Mouse (Mus musculus) limb, embryonic 11.5 days (tissue): Measurements from ENCODE around the gene Fev. TPM values are rescaled to one million over a fixed set of nuclear protein-coding genes. Genes with fewer than 3 reads are reported as not detected.

Experiments
- ATAC-seq: fragments of 200-750 bp; cut with Nextera tagmentation; 2 replicates; pipeline ENCODE4 v1.8.0; 2017; ENCODE audit warnings: low read depth; ENCODE audit not compliant: insufficient number of reproducible peaks, low FRiP score, low TSS enrichment
- DNase-seq: peaks from one replicate; pipeline ENCODE4 v3.0.0-alpha.2; 2015; ENCODE audit warnings: low spot score
- H3K27ac ChIP-seq: fragments of 300-500 bp; sonication (generic); replicated peaks from 2 replicates; pipeline ENCODE4 v1.5.1; 2014; ENCODE audit warnings: low read depth, mild to moderate bottlenecking, low read length
- H3K27me3 ChIP-seq: fragments of 300-500 bp; sonication (generic); 2 replicates; pipeline ENCODE4 v1.6.1; 2014; ENCODE audit warnings: mild to moderate bottlenecking, low read length, mixed read lengths; ENCODE audit not compliant: control insufficient read depth, insufficient read depth
- H3K36me3 ChIP-seq: fragments of 300-500 bp; sonication (generic); 2 replicates; pipeline ENCODE4 v1.6.1; 2014; ENCODE audit warnings: mild to moderate bottlenecking, low read length, moderate library complexity, mixed read lengths; ENCODE audit not compliant: control insufficient read depth, insufficient read depth
- H3K4me1 ChIP-seq: fragments of 300-500 bp; sonication (generic); 2 replicates; pipeline ENCODE4 v1.6.1; 2014; ENCODE audit warnings: low read length, mixed read lengths; ENCODE audit not compliant: control insufficient read depth, insufficient read depth
- H3K4me2 ChIP-seq: fragments of 300-500 bp; sonication (generic); 2 replicates; pipeline ENCODE4 v1.6.1; 2014; ENCODE audit warnings: low read depth, mild to moderate bottlenecking, moderate library complexity; ENCODE audit not compliant: severe bottlenecking
- H3K4me3 ChIP-seq: fragments of 300-500 bp; sonication (generic); 2 replicates; pipeline ENCODE4 v1.5.1; 2014; ENCODE audit warnings: low read depth, low read length
- H3K9ac ChIP-seq: fragments of 300-500 bp; sonication (generic); 2 replicates; pipeline ENCODE4 v1.6.1; 2014; ENCODE audit warnings: mild to moderate bottlenecking, low read length
- H3K9me3 ChIP-seq: fragments of 300-500 bp; sonication (generic); 2 replicates; pipeline ENCODE4 v1.6.1; 2016; ENCODE audit warnings: low read length; ENCODE audit not compliant: control insufficient read depth
- WGBS: fragments of 180-500 bp; shearing (Covaris S2); extraction: QIAGEN DNeasy Blood & Tissue Kit; methylation state at CpG from one replicate; pipeline ENCODE4 v1.1.7; 2014; 5-methylcytosine and 5-hydroxymethylcytosine counted together
- polyA plus RNA-seq: library from polyadenylated mRNA; unstranded; fragments of >200 nt; fragmentation: Nextera tagmentation; extraction: Ambion mirVana; gene quantifications from 2 replicates; pipeline ENCODE4 v1.2.1, GENCODE M21; 2014

Gene Fev
- not detected in 2 replicates for polyA plus RNA-seq

DNA sequence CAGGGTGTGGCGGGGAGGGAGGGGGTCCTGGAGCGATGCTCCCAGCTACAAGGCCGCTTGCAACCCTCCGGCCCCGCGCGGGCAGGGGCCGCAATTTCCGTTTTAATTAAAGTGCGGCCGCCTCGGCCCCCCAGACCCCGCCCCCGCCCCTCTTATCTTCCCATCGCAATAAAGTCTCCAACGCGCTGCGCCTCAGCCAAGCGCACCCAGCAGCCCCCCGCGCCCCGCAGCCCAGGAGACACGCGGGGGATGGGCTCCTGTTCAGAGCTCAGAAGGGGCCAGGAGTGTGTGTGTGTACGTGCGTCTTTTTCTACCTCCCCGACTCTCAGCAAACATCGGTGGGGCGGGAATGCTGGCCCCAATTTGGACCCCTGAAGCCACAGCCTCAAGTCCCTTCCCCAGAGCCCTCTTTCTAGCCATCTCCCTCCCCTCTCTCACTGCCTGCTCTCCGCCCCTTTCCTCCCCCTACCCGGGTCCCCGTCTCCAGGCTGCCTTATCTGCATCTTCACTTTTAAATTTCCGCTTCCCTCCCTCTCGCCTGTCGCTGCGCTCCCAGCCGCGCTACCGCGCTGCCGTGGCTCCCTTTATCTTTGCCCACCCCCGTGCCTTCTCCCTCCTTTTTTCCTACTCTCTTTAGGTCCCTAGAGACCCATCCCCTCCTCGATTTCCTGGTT is at the start of gene Fev:
Gene Fev (minus strand): TSS at position 51 of the 674 bp plus-strand sequence.
- no peaks in the 10 kb centered on the region for H3K9me3 ChIP-seq
- H3K4me3 ChIP-seq, result peak within 1 kb of the TSS; percentile 21
- no peak within 1 kb of the TSS for H3K27ac ChIP-seq
- peak; percentile 30 for DNase-seq
- H3K27me3 ChIP-seq, result peaks cover 86% of the 10 kb centered on the region
- no peaks in the 10 kb centered on the region for H3K36me3 ChIP-seq
- under 1% methylated on average over 38 of the region's 43 CpGs for WGBS
- no peak within 1 kb of the TSS for H3K9ac ChIP-seq
- peaks cover 16% of the 10 kb centered on the region for H3K4me1 ChIP-seq
- peak within 1 kb of the TSS; percentile 36 for H3K4me2 ChIP-seq
- ATAC-seq, result no peak

DNA sequence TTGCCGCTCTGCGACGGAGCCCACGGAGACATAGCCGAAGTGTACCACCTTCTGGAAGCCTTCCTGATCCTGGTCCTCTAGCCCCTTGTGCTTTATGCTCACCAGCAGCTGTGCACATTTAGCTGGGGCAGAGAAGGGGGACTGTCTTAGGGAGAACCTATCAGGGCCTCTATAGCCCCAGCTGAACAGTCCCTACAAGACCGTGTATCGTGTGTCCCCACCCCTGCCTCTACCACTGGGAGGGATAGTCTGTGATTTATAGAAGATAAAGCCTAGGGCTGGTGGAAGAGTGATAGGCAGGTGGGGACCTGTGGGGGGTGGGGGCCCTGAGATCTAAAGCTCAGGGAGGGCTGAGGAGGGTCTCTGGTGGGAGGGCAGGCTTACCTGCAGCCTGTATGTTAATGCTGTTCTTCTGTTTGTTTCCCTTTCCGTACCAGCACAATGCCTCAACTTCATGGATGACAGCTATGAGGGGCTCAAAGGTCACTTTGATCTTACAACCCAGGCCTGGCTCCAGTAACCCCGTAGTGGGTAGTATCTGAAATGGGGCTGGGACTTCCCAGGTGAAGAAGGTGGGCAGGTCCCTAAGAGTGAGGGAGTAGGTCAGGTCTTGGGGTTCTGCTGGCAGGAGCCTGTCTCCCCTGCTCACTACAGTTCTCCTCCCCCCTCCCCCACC is 42.5 kb upstream of the Fev start:
- no peaks in the 10 kb centered on the region for H3K9me3 ChIP-seq
- no peaks in the 10 kb centered on the region for H3K36me3 ChIP-seq
- no peak overlapping the region for H3K4me2 ChIP-seq
- 77% methylated on average over 9 of the region's 9 CpGs for WGBS
- H3K4me3 ChIP-seq, result no peak overlapping the region
- no peak for ATAC-seq
- no peaks in the 10 kb centered on the region for H3K4me1 ChIP-seq
- H3K9ac ChIP-seq, result no peak overlapping the region
- H3K27me3 ChIP-seq, result no peaks in the 10 kb centered on the region
- no peak for DNase-seq
- H3K27ac ChIP-seq, result no peak overlapping the region

DNA sequence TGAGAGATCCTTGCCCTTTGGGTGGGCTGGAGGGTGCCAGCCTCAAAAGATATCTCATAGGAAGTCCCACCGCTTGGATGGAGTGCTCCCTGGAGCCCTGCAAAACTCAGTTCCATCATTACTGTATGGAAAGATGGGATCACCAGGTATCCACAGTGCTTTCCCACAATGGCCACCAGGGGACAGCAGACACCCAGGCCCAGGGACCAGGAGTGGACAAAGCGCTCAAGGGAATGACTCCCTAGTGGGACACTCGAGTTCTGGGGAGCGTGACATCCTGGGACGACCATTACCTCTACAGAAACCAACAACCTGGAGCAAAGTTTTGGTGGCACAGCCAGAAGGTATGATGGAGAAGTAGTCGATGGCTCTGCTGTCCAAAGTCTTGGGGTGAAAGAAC is 41.5 kb upstream of the Fev start:
- ATAC-seq (no peak), DNase-seq (peak; percentile 40)
- 38% methylated on average over 6 of the region's 6 CpGs for WGBS
- H3K4me1 ChIP-seq, result no peaks in the 10 kb centered on the region
- H3K9me3 ChIP-seq, result no peaks in the 10 kb centered on the region
- H3K4me2 ChIP-seq, result no peak overlapping the region
- no peak overlapping the region for H3K9ac ChIP-seq
- no peaks in the 10 kb centered on the region for H3K27me3 ChIP-seq
- H3K36me3 ChIP-seq, result no peaks in the 10 kb centered on the region
- H3K27ac ChIP-seq, result no peak overlapping the region
- no peak overlapping the region for H3K4me3 ChIP-seq

DNA sequence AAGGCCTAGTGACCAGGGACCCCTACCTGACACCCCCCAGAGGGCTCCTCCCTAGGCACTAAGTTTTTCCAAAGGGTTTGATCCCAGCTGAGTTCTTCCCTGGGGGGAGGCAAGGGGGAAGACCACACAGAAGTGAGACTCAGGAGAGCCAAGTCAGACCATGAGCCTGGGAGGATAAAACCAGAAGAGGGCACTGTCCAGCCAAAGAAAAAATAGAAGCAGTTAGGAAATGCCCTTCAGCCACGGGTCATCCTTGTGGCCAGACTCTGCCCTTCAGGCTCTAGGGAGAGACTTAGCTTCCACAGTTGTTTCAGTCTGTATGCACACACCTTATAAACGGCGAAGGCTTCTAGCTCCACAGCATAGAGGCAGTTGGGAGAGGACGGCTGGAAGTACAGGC is 39.2 kb upstream of the Fev start:
- Histone ChIP-seq H3K36me3 (no peaks in the 10 kb centered on the region), H3K4me1 (no peaks in the 10 kb centered on the region), H3K27ac (no peak overlapping the region), H3K9ac (no peak overlapping the region), H3K4me2 (no peak overlapping the region), H3K27me3 (no peaks in the 10 kb centered on the region), H3K9me3 (no peaks in the 10 kb centered on the region), H3K4me3 (no peak overlapping the region)
- ATAC-seq (no peak), DNase-seq (no peak)
- WGBS, result 55% methylated on average over 4 of the region's 4 CpGs

DNA sequence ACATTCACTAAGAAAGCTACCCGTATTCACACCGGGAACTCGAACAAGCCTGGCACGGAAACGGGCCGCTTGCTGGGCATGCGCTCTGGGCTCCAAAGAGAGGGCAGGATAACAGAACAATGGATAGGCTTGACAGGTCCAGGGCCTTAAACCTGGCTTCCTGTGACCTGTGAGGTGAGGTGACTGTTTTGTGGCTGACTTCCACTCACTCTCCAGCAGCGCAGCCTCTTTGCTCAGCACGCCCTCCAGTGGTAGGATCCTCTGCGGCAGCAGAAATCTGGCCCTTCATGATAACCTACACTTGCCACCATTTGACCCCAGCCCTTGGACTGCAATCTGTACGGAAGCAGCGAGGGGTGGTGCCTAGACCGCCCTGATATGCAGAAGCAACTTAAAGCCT is 30.5 kb upstream of the Fev start:
- no peaks in the 10 kb centered on the region for H3K36me3 ChIP-seq
- no peak overlapping the region for H3K4me3 ChIP-seq
- H3K4me2 ChIP-seq, result no peak overlapping the region
- no peak overlapping the region for H3K9ac ChIP-seq
- no peaks in the 10 kb centered on the region for H3K9me3 ChIP-seq
- peak; percentile 53 for DNase-seq
- WGBS, result 32% methylated on average over 13 of the region's 13 CpGs
- no peaks in the 10 kb centered on the region for H3K4me1 ChIP-seq
- no peak for ATAC-seq
- no peak overlapping the region for H3K27ac ChIP-seq
- no peaks in the 10 kb centered on the region for H3K27me3 ChIP-seq

DNA sequence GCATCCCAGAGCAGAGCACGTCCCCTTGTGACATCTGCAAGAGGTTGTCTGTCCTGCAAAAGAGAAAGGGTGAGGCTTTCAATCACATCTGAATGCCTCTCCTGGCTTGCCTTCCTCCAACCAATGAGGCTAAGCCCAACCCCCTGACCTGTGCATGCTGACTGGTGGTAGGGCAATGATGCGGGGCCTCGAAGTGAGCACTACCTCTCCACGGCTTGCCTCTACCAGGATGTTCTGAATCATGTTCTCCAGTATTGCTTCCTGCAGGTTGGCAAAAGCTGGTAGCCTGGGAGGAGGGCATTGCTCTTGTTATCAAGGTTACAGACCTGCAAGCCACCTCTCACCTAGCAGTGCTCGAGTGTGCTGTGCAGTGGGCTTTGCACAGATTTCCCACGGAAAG is 17.0 kb upstream of the Fev start:
- Histone ChIP-seq H3K9me3 (no peaks in the 10 kb centered on the region; the same call in 1 of the 2 replicates), H3K36me3 (no peaks in the 10 kb centered on the region), H3K4me3 (no peak overlapping the region), H3K4me1 (peaks cover 18% of the 10 kb centered on the region), H3K27ac (no peak overlapping the region), H3K9ac (no peak overlapping the region), H3K4me2 (no peak overlapping the region), H3K27me3 (peaks cover 53% of the 10 kb centered on the region)
- 26% methylated on average over 6 of the region's 6 CpGs for WGBS
- DNase-seq (no peak), ATAC-seq (no peak)

DNA sequence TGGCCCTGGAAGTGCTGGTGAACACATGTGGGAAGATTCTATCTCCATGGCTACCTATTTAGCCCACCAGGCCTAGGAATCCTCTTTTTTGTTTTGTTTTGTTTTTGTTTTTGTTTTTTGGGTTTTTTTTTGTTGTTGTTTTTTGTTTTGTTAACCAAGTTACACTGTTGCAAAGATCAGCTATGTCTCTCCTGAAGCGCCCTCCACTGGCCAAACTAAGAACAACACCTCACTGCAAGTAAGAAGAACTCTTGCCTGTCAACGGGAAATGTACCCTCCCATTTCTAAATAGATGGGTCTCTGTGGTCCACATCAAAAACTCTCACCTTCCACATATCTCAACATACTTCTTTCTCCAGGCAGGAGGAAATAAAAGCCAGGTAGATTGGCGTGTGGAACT is 16.5 kb upstream of the Fev start:
- no peak overlapping the region for H3K4me2 ChIP-seq
- WGBS, result 5% methylated on average over 3 of the region's 3 CpGs
- H3K4me1 ChIP-seq, result peaks cover 18% of the 10 kb centered on the region
- H3K9me3 ChIP-seq, result no peaks in the 10 kb centered on the region; the same call in 1 of the 2 replicates
- no peak overlapping the region for H3K9ac ChIP-seq
- peak; percentile 78 for DNase-seq
- no peaks in the 10 kb centered on the region for H3K36me3 ChIP-seq
- H3K27ac ChIP-seq, result no peak overlapping the region
- H3K27me3 ChIP-seq, result peaks cover 58% of the 10 kb centered on the region
- H3K4me3 ChIP-seq, result no peak overlapping the region
- no peak for ATAC-seq

DNA sequence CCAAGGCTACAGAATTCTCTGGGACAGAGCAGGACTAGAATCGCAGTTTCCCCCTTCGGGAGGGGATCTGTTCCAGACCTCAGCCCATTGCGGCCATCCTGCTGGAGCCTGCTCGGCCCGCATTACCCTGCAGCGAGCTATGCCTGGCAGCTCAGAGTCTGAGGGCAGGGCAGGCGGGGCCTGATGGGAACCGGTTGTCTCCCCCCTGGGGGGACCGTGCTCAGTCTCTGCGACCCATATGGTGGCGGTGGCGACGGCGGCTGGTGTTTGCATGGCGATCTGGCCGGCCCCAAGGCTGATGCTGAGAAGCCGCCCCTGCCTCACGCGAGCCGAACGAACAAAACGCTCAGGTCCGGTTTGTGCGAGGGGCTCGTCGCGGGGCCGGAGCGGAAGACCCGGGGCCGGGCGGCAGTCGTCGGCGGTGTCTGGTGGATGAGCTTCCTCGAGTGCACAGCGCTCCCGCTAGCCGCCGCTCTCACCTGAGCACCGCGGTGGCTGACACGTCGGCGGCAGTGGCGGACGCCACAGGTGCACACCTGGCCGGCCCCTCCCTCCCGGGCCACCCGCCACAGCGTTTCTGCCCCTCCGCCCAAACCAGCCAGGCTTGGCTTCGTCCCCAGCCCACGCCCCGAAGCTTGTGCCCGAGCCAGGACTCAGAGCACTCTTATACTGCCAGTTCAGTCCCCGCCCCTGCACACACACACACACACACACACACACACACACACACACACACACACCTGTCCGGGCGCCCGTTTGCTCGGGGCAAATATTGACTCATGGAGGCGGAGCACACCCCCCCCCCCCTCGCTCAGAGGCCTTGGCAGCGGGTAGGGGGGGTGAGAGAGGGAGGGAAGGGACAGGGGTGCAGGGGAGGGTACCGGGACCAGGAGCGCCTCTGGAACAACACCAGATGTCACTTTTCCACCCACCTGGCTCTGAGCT is 15.4 kb upstream of the Fev start:
- Histone ChIP-seq H3K36me3 (no peaks in the 10 kb centered on the region), H3K27ac (no peak overlapping the region), H3K4me1 (peaks cover 18% of the 10 kb centered on the region), H3K4me2 (peak overlapping the region; percentile 59), H3K9ac (no peak overlapping the region), H3K4me3 (peak overlapping the region; percentile 17), H3K9me3 (no peaks in the 10 kb centered on the region; the same call in 1 of the 2 replicates), H3K27me3 (peaks cover 69% of the 10 kb centered on the region)
- DNase-seq (peak; percentile 57), ATAC-seq (no peak)
- WGBS, result under 1% methylated on average over 64 of the region's 66 CpGs
